Mouse (Mus musculus): ENCODE measurements around the gene Inhbe.
A peak's percentile ranks its signal among the peaks of the same experiment; 100 is the strongest.
"Not testable (repeated sequence)": the region's sequence is repeated elsewhere in the genome, so short reads cannot be mapped to it uniquely, and the experiment has no call there.

Gene Inhbe

DNA sequence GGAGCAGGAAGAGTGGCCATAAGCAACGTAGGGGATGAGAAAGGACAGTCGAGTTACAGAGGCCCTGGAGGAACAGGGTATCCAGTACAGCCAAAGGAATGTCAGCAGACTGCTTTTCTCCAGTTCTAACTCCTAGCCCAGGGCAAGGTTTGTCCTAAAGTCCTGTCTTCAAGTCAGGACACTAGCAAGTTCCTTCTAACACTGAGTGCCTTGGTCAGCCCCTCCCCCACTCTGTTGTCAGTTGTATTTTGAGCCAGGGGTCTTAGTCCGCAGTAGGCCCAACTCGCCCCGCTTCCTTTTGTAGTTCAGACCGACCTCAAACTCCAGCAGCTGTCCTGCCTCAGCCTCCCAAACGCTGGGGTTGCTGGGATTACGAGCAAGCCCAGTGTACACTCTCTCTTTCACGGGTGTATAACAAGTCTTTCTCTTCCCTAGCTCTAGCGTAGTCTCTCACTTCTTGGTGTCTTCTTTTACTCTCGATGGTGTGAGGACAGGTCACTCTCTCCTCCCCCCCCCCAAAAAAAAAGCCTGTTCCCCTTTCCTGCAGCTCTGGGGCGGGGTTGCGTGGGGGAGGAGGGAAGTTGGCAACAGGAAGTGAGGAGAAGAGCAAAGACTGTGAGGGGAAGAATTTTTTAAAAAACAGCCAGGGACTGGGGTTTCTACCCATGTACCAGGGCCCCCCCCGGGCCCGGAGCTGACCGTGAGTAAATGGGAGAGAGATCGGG lies 30.9 kb downstream of the Inhbe start:
- Histone ChIP-seq H3K27me3 (ENCODE audit: insufficient read depth, low read length) (peaks cover 63% of the 10 kb centered on the region), H3K4me3 (replicated peaks; ENCODE audit: low read length) (0 out of 2 replicates have a peak overlapping the region, but pooled peaks have one; percentile 10), H3K4me1 (replicated peaks; ENCODE audit: low read depth, low read length) (peaks cover 69% of the 10 kb centered on the region), H3K36me3 (ENCODE audit: insufficient read depth, low read length) (no peaks in the 10 kb centered on the region), H3K9me3 (ENCODE audit: low read length) (no peaks in the 10 kb centered on the region)
- TF ChIP-seq CTCF (conservative IDR thresholded peaks at IDR 0.05; ENCODE audit: low read length), result no peak
- TF ChIP-seq NANOG (IDR thresholded peaks at IDR 0.05; ENCODE audit: borderline replicate concordance, low read length), result no peak
- no peak for TF ChIP-seq POU5F1 (IDR thresholded peaks at IDR 0.05; ENCODE audit: borderline replicate concordance, low read length)

DNA sequence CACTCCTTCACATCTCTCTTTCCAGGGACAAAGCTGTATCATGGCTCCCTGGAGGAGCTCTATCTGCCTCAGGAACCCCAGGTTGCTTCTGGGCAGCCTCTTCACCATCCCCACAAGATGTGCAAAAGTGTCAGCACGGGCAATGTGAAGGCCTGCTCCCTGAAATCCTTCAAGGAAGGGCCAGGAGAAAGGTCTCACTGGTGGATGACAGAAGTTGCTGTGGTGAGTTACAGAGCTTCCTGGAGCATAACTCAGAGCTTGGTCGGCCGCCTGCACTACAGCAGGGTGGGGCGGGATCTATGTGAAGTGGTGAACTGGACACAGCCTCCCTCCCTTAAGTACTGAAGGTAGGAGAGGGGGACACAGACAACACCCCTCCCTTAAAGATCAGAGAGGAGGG lies 31.5 kb downstream of the Inhbe start:
- TF ChIP-seq CTCF (conservative IDR thresholded peaks at IDR 0.05; ENCODE audit: low read length) (no peak), NANOG (IDR thresholded peaks at IDR 0.05; ENCODE audit: borderline replicate concordance, low read length) (no peak), POU5F1 (IDR thresholded peaks at IDR 0.05; ENCODE audit: borderline replicate concordance, low read length) (no peak)
- H3K4me1 ChIP-seq (replicated peaks; ENCODE audit: low read depth, low read length), result peaks cover 63% of the 10 kb centered on the region

DNA sequence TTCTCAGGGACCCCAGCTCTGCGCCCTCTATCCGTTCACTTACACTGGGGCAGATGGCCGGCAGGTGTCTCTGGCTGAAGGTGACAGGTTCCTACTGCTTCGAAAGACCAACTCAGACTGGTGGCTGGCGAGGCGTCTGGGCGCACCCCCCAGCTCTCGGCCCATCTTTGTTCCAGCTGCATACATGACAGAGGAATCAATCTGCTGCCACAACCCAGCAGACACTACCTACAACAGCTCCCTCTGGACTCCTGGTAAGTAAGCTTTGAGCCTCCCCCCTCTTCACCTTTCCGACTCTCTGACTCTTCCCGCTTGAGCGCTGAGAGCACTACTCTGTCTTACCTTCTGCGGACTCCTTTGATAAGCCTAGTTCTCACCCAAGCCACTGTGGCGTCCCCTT lies 32.0 kb downstream of the Inhbe start:
- no peak for TF ChIP-seq CTCF (conservative IDR thresholded peaks at IDR 0.05; ENCODE audit: low read length)
- TF ChIP-seq POU5F1 (IDR thresholded peaks at IDR 0.05; ENCODE audit: borderline replicate concordance, low read length), result no peak
- no peak for TF ChIP-seq NANOG (IDR thresholded peaks at IDR 0.05; ENCODE audit: borderline replicate concordance, low read length)
- no peaks in the 10 kb centered on the region for H3K36me3 ChIP-seq (ENCODE audit: insufficient read depth, low read length)
- peaks cover 58% of the 10 kb centered on the region for H3K4me1 ChIP-seq (replicated peaks; ENCODE audit: low read depth, low read length)
- peak overlapping the region; percentile 49 for H3K4me3 ChIP-seq (replicated peaks; ENCODE audit: low read length)
- H3K9me3 ChIP-seq (ENCODE audit: low read length), result no peaks in the 10 kb centered on the region
- peaks cover 54% of the 10 kb centered on the region for H3K27me3 ChIP-seq (ENCODE audit: insufficient read depth, low read length)

More for the DNA sequence above, 31.5 kb downstream of the Inhbe start:
- Histone ChIP-seq H3K9me3 (ENCODE audit: low read length) (no peaks in the 10 kb centered on the region), H3K4me3 (replicated peaks; ENCODE audit: low read length) (peak overlapping the region; percentile 49), H3K27me3 (ENCODE audit: insufficient read depth, low read length) (peaks cover 58% of the 10 kb centered on the region), H3K36me3 (ENCODE audit: insufficient read depth, low read length) (no peaks in the 10 kb centered on the region)

DNA sequence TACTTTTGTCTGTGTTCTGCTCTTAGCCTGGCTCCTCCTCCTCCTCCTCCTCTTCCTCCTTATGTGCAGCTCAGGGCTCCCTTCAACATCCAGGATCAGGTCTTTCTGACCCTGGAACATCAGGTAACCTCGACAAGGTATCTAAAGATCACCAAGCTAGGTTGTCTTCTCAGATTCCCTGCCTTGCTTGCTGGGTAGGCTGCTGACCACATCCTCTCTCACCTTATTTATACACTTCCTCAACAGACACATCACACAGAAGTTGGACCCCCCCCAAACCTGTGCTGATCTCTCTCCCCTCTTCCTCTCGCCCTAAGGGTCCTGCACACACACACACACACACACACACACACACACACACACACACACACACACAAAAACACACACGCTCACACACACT lies 32.6 kb downstream of the Inhbe start, which contains the start of gene Arhgap9:
Gene Arhgap9, plus strand, starts transcription at position 344 of the 400 bp plus-strand sequence.
- H3K27me3 ChIP-seq (ENCODE audit: insufficient read depth, low read length), result peaks cover 48% of the 10 kb centered on the region
- peaks cover 53% of the 10 kb centered on the region for H3K4me1 ChIP-seq (replicated peaks; ENCODE audit: low read depth, low read length)
- H3K36me3 ChIP-seq (ENCODE audit: insufficient read depth, low read length), result no peaks in the 10 kb centered on the region
- H3K9me3 ChIP-seq (ENCODE audit: low read length), result no peaks in the 10 kb centered on the region
- peak within 1 kb of the TSS; percentile 49 for H3K4me3 ChIP-seq (replicated peaks; ENCODE audit: low read length)
- no peak for TF ChIP-seq NANOG (IDR thresholded peaks at IDR 0.05; ENCODE audit: borderline replicate concordance, low read length)
- TF ChIP-seq CTCF (conservative IDR thresholded peaks at IDR 0.05; ENCODE audit: low read length), result no peak
- TF ChIP-seq POU5F1 (IDR thresholded peaks at IDR 0.05; ENCODE audit: borderline replicate concordance, low read length), result no peak

DNA sequence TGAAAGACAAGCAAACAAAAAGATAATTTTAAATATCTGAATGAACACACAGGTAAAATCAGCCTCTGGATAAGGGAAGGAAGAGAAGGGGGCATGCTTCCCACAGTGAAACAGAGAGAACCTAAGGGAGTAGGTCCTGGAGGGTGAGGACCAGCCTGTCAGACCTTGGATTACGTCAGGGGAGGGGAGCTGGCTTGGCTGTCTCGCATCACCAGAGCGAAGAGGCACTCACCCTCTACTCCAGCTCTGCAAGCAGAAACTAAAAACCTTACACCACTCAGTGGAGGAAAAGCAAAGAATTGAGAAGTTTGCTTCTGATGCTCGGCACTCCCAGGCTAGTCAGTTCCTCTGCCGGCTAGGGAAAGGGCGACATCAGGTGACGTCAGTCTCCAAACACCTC lies 34.2 kb downstream of the Inhbe start:
- Histone ChIP-seq H3K36me3 (ENCODE audit: insufficient read depth, low read length) (no peaks in the 10 kb centered on the region), H3K4me3 (replicated peaks; ENCODE audit: low read length) (no peak overlapping the region), H3K4me1 (replicated peaks; ENCODE audit: low read depth, low read length) (peaks cover 38% of the 10 kb centered on the region), H3K9me3 (ENCODE audit: low read length) (no peaks in the 10 kb centered on the region), H3K27me3 (ENCODE audit: insufficient read depth, low read length) (peaks cover 31% of the 10 kb centered on the region)
- no peak for TF ChIP-seq CTCF (conservative IDR thresholded peaks at IDR 0.05; ENCODE audit: low read length)
- no peak for TF ChIP-seq POU5F1 (IDR thresholded peaks at IDR 0.05; ENCODE audit: borderline replicate concordance, low read length)

DNA sequence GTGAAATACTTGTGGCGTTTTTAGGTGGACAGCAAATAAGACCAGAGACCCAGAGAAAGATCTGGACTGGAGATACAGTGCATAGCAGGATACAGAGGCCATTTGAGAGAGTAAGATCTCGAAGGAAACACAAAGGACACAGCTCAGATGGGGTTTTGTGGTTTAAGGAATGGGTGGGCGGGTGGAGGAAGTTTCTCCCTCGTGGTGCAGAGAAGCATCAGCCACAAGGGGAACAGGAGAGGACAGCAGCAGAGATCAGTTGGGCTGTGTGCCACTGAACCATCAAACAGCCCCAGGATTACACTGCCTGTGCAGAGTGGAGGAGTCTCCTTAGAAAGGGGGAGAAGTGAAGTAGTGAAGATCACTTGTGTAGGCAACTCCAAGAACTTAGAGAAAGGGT lies 36.2 kb downstream of the Inhbe start:
- TF ChIP-seq CTCF (conservative IDR thresholded peaks at IDR 0.05; ENCODE audit: low read length), result no peak
- no peak for TF ChIP-seq NANOG (IDR thresholded peaks at IDR 0.05; ENCODE audit: borderline replicate concordance, low read length)
- no peak for TF ChIP-seq POU5F1 (IDR thresholded peaks at IDR 0.05; ENCODE audit: borderline replicate concordance, low read length)
- H3K4me1 ChIP-seq (replicated peaks; ENCODE audit: low read depth, low read length), result peaks cover 26% of the 10 kb centered on the region
- H3K9me3 ChIP-seq (ENCODE audit: low read length), result no peaks in the 10 kb centered on the region
- H3K27me3 ChIP-seq (ENCODE audit: insufficient read depth, low read length), result peaks cover 21% of the 10 kb centered on the region
- no peak overlapping the region for H3K4me3 ChIP-seq (replicated peaks; ENCODE audit: low read length)
- no peaks in the 10 kb centered on the region for H3K36me3 ChIP-seq (ENCODE audit: insufficient read depth, low read length)

DNA sequence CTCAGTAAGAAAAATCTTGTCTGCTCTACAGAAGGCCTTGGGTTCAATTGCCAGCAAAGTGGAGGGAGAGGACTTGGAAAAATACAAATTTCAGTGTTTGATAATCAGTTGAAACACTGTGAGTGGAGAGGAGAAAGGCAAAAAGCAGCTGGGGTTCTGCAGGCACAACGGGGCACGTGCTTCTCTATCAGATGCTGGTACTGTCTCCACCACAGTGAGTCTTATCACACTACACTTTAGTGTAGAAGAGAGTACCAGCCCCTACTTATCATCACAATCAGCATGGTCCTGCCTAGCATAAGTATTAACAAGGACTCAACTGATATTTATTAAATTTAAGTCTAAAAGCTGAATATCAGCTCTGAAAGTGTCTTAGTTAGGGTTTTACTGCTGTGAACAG lies 36.9 kb downstream of the Inhbe start:
- H3K27me3 ChIP-seq (ENCODE audit: insufficient read depth, low read length), result peaks cover 14% of the 10 kb centered on the region
- peaks cover 24% of the 10 kb centered on the region for H3K4me1 ChIP-seq (replicated peaks; ENCODE audit: low read depth, low read length)
- H3K9me3 ChIP-seq (ENCODE audit: low read length), result no peaks in the 10 kb centered on the region
- no peak for TF ChIP-seq NANOG (IDR thresholded peaks at IDR 0.05; ENCODE audit: borderline replicate concordance, low read length)
- TF ChIP-seq CTCF (conservative IDR thresholded peaks at IDR 0.05; ENCODE audit: low read length), result no peak
- TF ChIP-seq POU5F1 (IDR thresholded peaks at IDR 0.05; ENCODE audit: borderline replicate concordance, low read length), result no peak
- H3K36me3 ChIP-seq (ENCODE audit: insufficient read depth, low read length), result no peaks in the 10 kb centered on the region
- no peak overlapping the region for H3K4me3 ChIP-seq (replicated peaks; ENCODE audit: low read length)

DNA sequence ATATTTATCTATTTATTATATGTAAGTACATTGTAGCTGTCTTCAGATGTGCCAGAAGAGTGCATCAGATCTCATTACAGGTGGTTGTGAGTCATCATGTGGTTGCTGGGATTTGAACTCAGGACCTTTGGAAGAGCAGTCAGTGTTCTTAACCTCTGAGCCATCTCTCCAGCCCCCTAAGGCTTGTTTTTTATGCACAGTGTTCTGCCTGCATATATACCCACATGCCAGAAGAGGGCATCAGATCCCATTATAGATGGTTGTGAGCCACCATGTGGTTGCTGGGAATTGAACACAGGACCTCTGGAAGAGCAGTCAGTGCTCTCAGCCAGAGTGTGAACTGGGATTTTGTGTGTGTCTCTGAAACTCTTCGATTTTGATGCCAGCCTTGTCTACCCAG lies 39.3 kb downstream of the Inhbe start:
- not testable (repeated sequence) for H3K9me3 ChIP-seq (ENCODE audit: low read length); H3K36me3 ChIP-seq (ENCODE audit: insufficient read depth, low read length); H3K27me3 ChIP-seq (ENCODE audit: insufficient read depth, low read length); H3K4me3 ChIP-seq (replicated peaks; ENCODE audit: low read length)
- H3K4me1 ChIP-seq (replicated peaks; ENCODE audit: low read depth, low read length), result peaks cover 24% of the 10 kb centered on the region
- 0 out of 2 replicates have a peak, but pooled peaks have one; percentile 9 for TF ChIP-seq CTCF (conservative IDR thresholded peaks at IDR 0.05; ENCODE audit: low read length)

DNA sequence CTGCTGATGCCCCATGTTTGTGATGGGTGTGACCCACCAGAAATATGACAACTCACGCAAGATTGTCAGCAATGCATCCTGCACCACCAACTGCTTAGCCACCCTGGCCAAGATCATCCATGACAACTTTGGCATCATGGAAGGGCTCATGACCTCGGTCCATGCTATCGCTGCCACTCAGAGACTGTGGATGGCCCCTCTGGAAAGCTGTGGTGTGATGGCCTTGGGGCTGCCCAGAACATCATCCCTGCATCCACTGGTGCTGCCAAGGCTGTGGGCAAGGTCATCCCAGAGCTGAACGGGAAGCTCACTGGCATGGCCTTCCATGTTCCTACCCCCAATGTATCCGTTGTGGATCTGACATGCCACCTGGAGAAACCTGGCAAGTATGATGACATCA lies 40.7 kb downstream of the Inhbe start:
- H3K9me3 ChIP-seq (ENCODE audit: low read length); H3K27me3 ChIP-seq (ENCODE audit: insufficient read depth, low read length); H3K4me3 ChIP-seq (replicated peaks; ENCODE audit: low read length): not testable (repeated sequence)
- Histone ChIP-seq H3K36me3 (ENCODE audit: insufficient read depth, low read length) (peaks cover 19% of the 10 kb centered on the region), H3K4me1 (replicated peaks; ENCODE audit: low read depth, low read length) (peaks cover 30% of the 10 kb centered on the region)

Measured in E14TG2a.4 (cell line).